8 mouse cellular contexts compared by ENCODE assay signal in the genomic region with DNA sequence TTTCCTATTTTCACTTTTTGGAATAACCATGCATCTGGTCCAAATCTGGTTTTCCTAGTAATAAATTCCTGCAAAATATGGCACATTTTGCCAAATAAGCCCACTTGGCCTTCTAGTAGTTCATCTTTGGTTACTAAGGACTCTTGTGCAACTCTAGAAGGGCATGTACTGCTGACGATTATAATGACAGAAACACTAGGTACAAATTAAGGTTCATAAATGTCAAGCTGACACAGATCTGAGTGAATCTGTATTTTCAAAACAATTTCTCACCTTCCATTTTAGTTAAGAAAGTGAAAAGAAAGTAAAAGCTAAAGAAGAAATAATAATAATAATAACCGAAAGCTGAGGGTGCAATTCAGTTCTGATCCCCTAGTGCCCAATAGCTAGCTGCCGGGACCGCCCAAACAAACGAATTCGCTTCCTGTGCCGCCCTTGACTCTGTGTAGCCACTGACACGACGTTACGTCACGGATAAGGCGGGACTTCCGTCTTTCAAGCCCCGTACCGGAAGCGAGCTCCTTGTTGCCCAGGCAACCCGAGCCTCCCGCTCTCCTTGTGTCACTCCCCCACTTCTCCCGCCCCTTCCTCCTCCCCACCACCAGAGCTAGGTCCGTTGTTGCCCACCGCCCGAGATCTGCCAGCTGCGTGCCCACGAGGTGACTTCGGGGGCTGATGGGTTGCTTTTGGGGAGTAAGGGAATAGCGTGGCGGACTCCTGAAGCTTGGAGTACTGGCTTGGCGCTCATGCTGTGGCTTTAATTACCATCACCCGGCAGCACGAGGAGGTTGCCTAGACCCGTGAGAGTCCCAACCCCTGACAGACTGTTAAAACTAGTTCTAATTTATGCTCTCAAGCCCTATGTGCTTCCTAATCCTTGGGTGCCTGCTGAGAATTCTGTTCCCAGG. TPM values are rescaled to one million over a fixed set of nuclear protein-coding genes. Genes with fewer than 3 reads are reported as not detected.
DNase-seq lines count a peak whose midpoint lies in the region; ATAC-seq lines count a peak whose summit lies in the region.

A gene (plus strand): TSS at position 563 of the 908 bp plus-strand sequence.

- peak; percentile 72 for DNase-seq in WW6 (ENCODE audit: low read depth, low spot score)
- DNase-seq in cerebellum, postnatal 4 days (ENCODE audit: low spot score in 2 of 2), result peak; percentile 71 to 89
- DNase-seq in gastrocnemius, adult 18-20 months (ENCODE audit: low spot score), result peak; percentile 94
- DNase-seq in left cerebral cortex, adult 18-20 months (ENCODE audit: low spot score in 2 of 2), result peak; percentile 93 to 94
- DNase-seq in right cerebral cortex, adult 18-20 months, result peak; percentile 96
- peak; percentile 66 for DNase-seq in urinary bladder, postnatal 10 days (ENCODE audit: low spot score)

- no peaks in the 10 kb centered on the region for H3K36me3 ChIP-seq in hindbrain, embryonic 16.5 days (ENCODE audit: control insufficient read depth, insufficient read depth, low read length)
- no peaks in the 10 kb centered on the region for H3K36me3 ChIP-seq in macrophage (ENCODE audit: inconsistent target)

- no peaks in the 10 kb centered on the region for H3K4me1 ChIP-seq in hindbrain, embryonic 16.5 days (ENCODE audit: control insufficient read depth, insufficient read depth, low read depth, low read length)

- peak within 1 kb of the TSS; percentile 76 for H3K27ac ChIP-seq in hindbrain, embryonic 16.5 days (ENCODE audit: low read depth, low read length)
- no peak within 1 kb of the TSS for H3K27ac ChIP-seq in macrophage

- no peaks in the 10 kb centered on the region for H3K27me3 ChIP-seq in hindbrain, embryonic 16.5 days (replicated peaks; ENCODE audit: control insufficient read depth, insufficient read depth, low read length)

- ATAC-seq in hindbrain, embryonic 16.5 days, result peak; percentile 99

- H3K79me2 ChIP-seq in macrophage (ENCODE audit: inconsistent target), result no peaks in the 10 kb centered on the region

- peak within 1 kb of the TSS; percentile 60 for H3K9ac ChIP-seq in hindbrain, embryonic 16.5 days (ENCODE audit: low read depth, low read length)

- no peaks in the 10 kb centered on the region for H3K9me3 ChIP-seq in hindbrain, embryonic 16.5 days (ENCODE audit: control insufficient read depth, low read length)

- peak within 1 kb of the TSS; percentile 52 for H3K4me2 ChIP-seq in hindbrain, embryonic 16.5 days (ENCODE audit: low read length)

- peak within 1 kb of the TSS; percentile 51 for H3K4me3 ChIP-seq in hindbrain, embryonic 16.5 days (ENCODE audit: low read length)
- H3K4me3 ChIP-seq in macrophage (ENCODE audit: inconsistent target), result peak within 1 kb of the TSS; percentile 58

- 27% methylated on average over 30 of the region's 31 CpGs for WGBS in hindbrain, embryonic 16.5 days
- WGBS in macrophage (ENCODE audit: missing documents), result 17% methylated on average over 31 of the region's 31 CpGs

RNA-seq across cellular contexts. Expression of the gene that starts here (rescaled TPM):
- 1 to 10 TPM in 1 of 2 experiments, under 1 TPM in 1; 0.97 to 1.3 TPM for total RNA-seq in gastrocnemius, adult 18-20 months (2021)
- polyA plus RNA-seq in hindbrain, embryonic 16.5 days (2015; fragmentation: Nextera tagmentation; extraction: Ambion mirVana), result 7.9 and 8.0 TPM in 2 replicates
- total RNA-seq in left cerebral cortex, adult 18-20 months (2021), result 10 to 100 TPM; 11.5 to 16.3 TPM
- total RNA-seq in macrophage (2018; cell fraction: chromatin; rRNA removed), result 1 to 10 TPM in 20 of 26 experiments, under 1 TPM in 3, not detected in 3; 0.68 to 5.8 (median 2.0) TPM
- 1 to 10 TPM in 23 of 26 experiments, under 1 TPM in 3; 0.81 to 2.3 (median 1.6) TPM for total RNA-seq in macrophage (2018; cell fraction: cytosol; rRNA removed)
- 1 to 10 TPM in 18 of 26 experiments, under 1 TPM in 6, not detected in 2; 0.48 to 4.6 (median 1.9) TPM for total RNA-seq in macrophage (2018; cell fraction: nucleus; rRNA removed)
- polyA plus RNA-seq in macrophage (2018), result 1.5 to 1.6 TPM (median 1.6 TPM) in 3 replicates

Comparison
In these comparisons a context has a peak if more than half of its experiments do, and no peak if none do; other contexts are left out.
1. RNA of the gene that starts here (total RNA-seq): 11.5 to 16.3 TPM in left cerebral cortex, adult 18-20 months; 0.97 to 1.3 TPM in gastrocnemius, adult 18-20 months; every median in the first group is over 4 times any median in the second.
2. Peak in every context shown above with its lines, with median percentiles within 50 percentile points of each other: DNase-seq.